ENCODE assay signal across 8 mouse cellular contexts in the genomic region with DNA sequence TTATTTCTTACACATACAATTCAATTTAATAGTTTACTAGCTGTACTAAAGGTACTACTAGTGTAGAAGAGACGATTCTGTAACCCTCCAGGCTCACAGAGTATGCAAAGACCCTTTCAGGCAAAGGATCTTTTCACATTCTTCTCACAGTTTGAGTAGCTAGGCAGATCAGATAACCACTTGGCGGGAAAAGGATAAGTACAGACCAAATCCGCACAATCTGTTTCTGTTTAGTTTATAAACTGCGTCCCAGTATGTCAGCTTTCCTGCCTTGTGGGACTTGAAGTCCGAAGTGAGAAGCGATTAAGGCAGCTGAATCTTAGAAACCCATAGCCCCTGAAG. TPM values are rescaled to one million over a fixed set of nuclear protein-coding genes. Genes with fewer than 3 reads are reported as not detected.
A peak's percentile ranks its signal among the peaks of the same experiment; 100 is the strongest.
DNase-seq lines count a peak whose midpoint lies in the region; ATAC-seq and TF ChIP-seq lines count a peak whose summit lies in the region.

No protein-coding gene starts in this region.

- DNase-seq in heart, postnatal 4 days, result no peak
- no peak for DNase-seq in G1E (ENCODE audit: low spot score)
- no peak for DNase-seq in midbrain, embryonic 11.5 days (ENCODE audit: low spot score, missing footprints)
- no peak for DNase-seq in right cerebral cortex, postnatal 10 days (ENCODE audit: low spot score in 2 of 2)
- no peak for DNase-seq in urinary bladder, adult 2 months (ENCODE audit: low spot score)
- DNase-seq in layer of hippocampus, postnatal 25 days (ENCODE audit: extremely low spot score in 1 of 2, low spot score in 1 of 2), result no peak

- no peak for TF ChIP-seq CTCF in G1E (IDR thresholded peaks at IDR 0.05; ENCODE audit: low read depth, low read length)

- peaks cover 0 to 2% of the 10 kb centered on the region in 2 experiments; a peak in 2 of 4 replicates for H3K4me1 ChIP-seq in heart, embryonic 14.5 days (ENCODE audit: control insufficient read depth in 2 of 2, insufficient read depth in 2 of 2, low read length in 2 of 2)
- H3K4me1 ChIP-seq in G1E (ENCODE audit: insufficient read depth, low read depth, low read length), result peaks cover 32% of the 10 kb centered on the region
- peaks cover 8% of the 10 kb centered on the region for H3K4me1 ChIP-seq in hindbrain, embryonic 12.5 days
- peaks cover 5% of the 10 kb centered on the region for H3K4me1 ChIP-seq in midbrain, embryonic 11.5 days (ENCODE audit: control insufficient read depth, insufficient read depth, low read length)

- H3K9ac ChIP-seq in heart, embryonic 14.5 days (ENCODE audit: low read length), result peak overlapping the region; percentile 70
- H3K9ac ChIP-seq in hindbrain, embryonic 12.5 days, result 0 out of 2 replicates have a peak overlapping the region, but pooled peaks have one; percentile 43
- peak overlapping the region; percentile 57; the same call in 1 of the 2 replicates for H3K9ac ChIP-seq in midbrain, embryonic 11.5 days (ENCODE audit: low read length)

- H3K4me3 ChIP-seq in heart, embryonic 14.5 days (ENCODE audit: control insufficient read depth in 1 of 2, insufficient read depth in 1 of 2, low read depth in 1 of 2, low read length in 2 of 2), result peak overlapping the region; percentile 30 to 84; a peak in 3 of 4 replicates
- H3K4me3 ChIP-seq in G1E (ENCODE audit: low read depth, low read length), result peak overlapping the region; percentile 94
- peak overlapping the region; percentile 70 for H3K4me3 ChIP-seq in hindbrain, embryonic 12.5 days
- peak overlapping the region; percentile 87 for H3K4me3 ChIP-seq in midbrain, embryonic 11.5 days (ENCODE audit: low read depth, low read length)

- peak overlapping the region; percentile 48 to 62; a peak in 2 of 4 replicates for H3K27ac ChIP-seq in heart, embryonic 14.5 days (replicated peaks in 1 of 2; ENCODE audit: control insufficient read depth in 1 of 2, insufficient read depth in 1 of 2, low read depth in 2 of 2, low read length in 2 of 2)
- H3K27ac ChIP-seq in hindbrain, embryonic 12.5 days, result peak overlapping the region; percentile 94
- H3K27ac ChIP-seq in midbrain, embryonic 11.5 days (ENCODE audit: low read depth, low read length), result peak overlapping the region; percentile 48

- 1% methylated on average over 6 of the region's 6 CpGs for WGBS in heart, embryonic 14.5 days
- WGBS in hindbrain, embryonic 12.5 days, result under 1% methylated on average over 6 of the region's 6 CpGs
- under 1% methylated on average over 6 of the region's 6 CpGs for WGBS in midbrain, embryonic 11.5 days

- 0 out of 2 replicates have a peak, but pooled peaks cover 5% of the 10 kb centered on the region for H3K36me3 ChIP-seq in heart, embryonic 14.5 days (ENCODE audit: control insufficient read depth, insufficient read depth, low read length)
- peaks cover 18% of the 10 kb centered on the region for H3K36me3 ChIP-seq in G1E (replicated peaks)
- no peaks in the 10 kb centered on the region for H3K36me3 ChIP-seq in hindbrain, embryonic 12.5 days
- H3K36me3 ChIP-seq in midbrain, embryonic 11.5 days (ENCODE audit: control insufficient read depth, insufficient read depth, low read length), result no peaks in the 10 kb centered on the region

- peak overlapping the region; percentile 69 for H3K4me2 ChIP-seq in heart, embryonic 14.5 days (ENCODE audit: low read length)
- H3K4me2 ChIP-seq in hindbrain, embryonic 12.5 days (replicated peaks), result peak overlapping the region; percentile 75
- H3K4me2 ChIP-seq in midbrain, embryonic 11.5 days, result peak overlapping the region; percentile 48

- H3K27me3 ChIP-seq in heart, embryonic 14.5 days (ENCODE audit: control insufficient read depth, insufficient read depth, low read length), result no peaks in the 10 kb centered on the region
- no peaks in the 10 kb centered on the region for H3K27me3 ChIP-seq in G1E (ENCODE audit: insufficient read depth, low read length)
- H3K27me3 ChIP-seq in hindbrain, embryonic 12.5 days, result no peaks in the 10 kb centered on the region
- no peaks in the 10 kb centered on the region for H3K27me3 ChIP-seq in midbrain, embryonic 11.5 days (ENCODE audit: control insufficient read depth, insufficient read depth, low read length)

- no peaks in the 10 kb centered on the region for H3K9me3 ChIP-seq in heart, embryonic 14.5 days (ENCODE audit: control insufficient read depth, low read length)
- H3K9me3 ChIP-seq in G1E (replicated peaks), result no peaks in the 10 kb centered on the region
- no peaks in the 10 kb centered on the region for H3K9me3 ChIP-seq in hindbrain, embryonic 12.5 days (replicated peaks)
- H3K9me3 ChIP-seq in midbrain, embryonic 11.5 days (ENCODE audit: control insufficient read depth, low read length), result no peaks in the 10 kb centered on the region

- no peak for ATAC-seq in heart, embryonic 14.5 days (ENCODE audit: insufficient number of reproducible peaks, insufficient read depth, low FRiP score, low read depth)
- ATAC-seq in G1E (ENCODE audit: extremely low read depth, insufficient number of reproducible peaks, low FRiP score, poor library complexity, severe bottlenecking), result no peak
- no peak for ATAC-seq in hindbrain, embryonic 12.5 days (ENCODE audit: low FRiP score)
- no peak for ATAC-seq in midbrain, embryonic 11.5 days (ENCODE audit: low FRiP score)

RNA-seq across cellular contexts. Expression of a gene that starts 0.3 kb away (rescaled TPM):
- 22.9 and 24.3 TPM in 2 replicates for polyA plus RNA-seq in heart, embryonic 14.5 days (2014; fragmentation: Nextera tagmentation; extraction: Ambion mirVana)
- 10 to 100 TPM; 25.8 to 29.0 TPM for total RNA-seq in heart, postnatal 4 days (2021)
- total RNA-seq in G1E (2014; fragmentation: Nextera tagmentation) (36.3 and 37.9 TPM in 2 replicates), G1E (2017) (34.8 and 35.9 TPM in 2 replicates)
- 111 and 115 TPM in 2 replicates for polyA plus RNA-seq in G1E (2012)
- polyA plus RNA-seq in hindbrain, embryonic 12.5 days (2016; fragmentation: Nextera tagmentation; extraction: Ambion mirVana), result 45.3 and 45.6 TPM in 2 replicates
- polyA plus RNA-seq in midbrain, embryonic 11.5 days (2014; fragmentation: Nextera tagmentation; extraction: Ambion mirVana), result 36.0 and 39.7 TPM in 2 replicates
- 46.1 and 53.9 TPM in 2 replicates for polyA plus RNA-seq in urinary bladder, adult 2 months (2012; rRNA removed)
- 10 to 100 TPM; 61.6 to 70.7 TPM for total RNA-seq in layer of hippocampus, postnatal 25 days (2021)

RNA-seq across cellular contexts. Expression of a gene that starts 14.9 kb away (rescaled TPM):
- 21.5 and 23.1 TPM in 2 replicates for polyA plus RNA-seq in heart, embryonic 14.5 days (2014; fragmentation: Nextera tagmentation; extraction: Ambion mirVana)
- total RNA-seq in heart, postnatal 4 days (2021), result 10 to 100 TPM; 46.7 to 54.8 TPM
- total RNA-seq in G1E (2014; fragmentation: Nextera tagmentation) (169 and 177 TPM in 2 replicates), G1E (2017) (49.1 and 57.9 TPM in 2 replicates)
- 13.3 and 13.6 TPM in 2 replicates for polyA plus RNA-seq in G1E (2012)
- 28.4 and 31.4 TPM in 2 replicates for polyA plus RNA-seq in hindbrain, embryonic 12.5 days (2016; fragmentation: Nextera tagmentation; extraction: Ambion mirVana)
- 19.0 and 19.1 TPM in 2 replicates for polyA plus RNA-seq in midbrain, embryonic 11.5 days (2014; fragmentation: Nextera tagmentation; extraction: Ambion mirVana)
- 34.0 and 44.0 TPM in 2 replicates for polyA plus RNA-seq in urinary bladder, adult 2 months (2012; rRNA removed)
- 100 to 1,000 TPM; 115 to 130 TPM for total RNA-seq in layer of hippocampus, postnatal 25 days (2021)
